Mouse (Mus musculus) midbrain, embryonic 11.5 days (tissue): ENCODE measurements around the gene Smpd1. TPM values are rescaled to one million over a fixed set of nuclear protein-coding genes. Genes with fewer than 3 reads are reported as not detected.

Experiments
- ATAC-seq: fragments of 200-750 bp; cut with Nextera tagmentation; 2 replicates; pipeline ENCODE4 v1.8.0; 2017; ENCODE audit warnings: moderate TSS enrichment, moderate library complexity; ENCODE audit not compliant: low FRiP score
- DNase-seq: peaks from one replicate; pipeline ENCODE4 v3.0.0; 2015; ENCODE audit warnings: low spot score; ENCODE audit errors: missing footprints
- H3K27ac ChIP-seq: fragments of 300-500 bp; sonication (generic); 2 replicates; pipeline ENCODE4 v1.5.1; 2014; ENCODE audit warnings: low read depth, low read length
- H3K27me3 ChIP-seq: fragments of 300-500 bp; sonication (generic); 2 replicates; pipeline ENCODE4 v1.6.1; 2014; ENCODE audit warnings: mild to moderate bottlenecking, low read length, moderate library complexity, mixed read lengths; ENCODE audit not compliant: control insufficient read depth, insufficient read depth
- H3K36me3 ChIP-seq: fragments of 300-500 bp; sonication (generic); 2 replicates; pipeline ENCODE4 v1.6.1; 2014; ENCODE audit warnings: mild to moderate bottlenecking, low read length, moderate library complexity, mixed read lengths; ENCODE audit not compliant: control insufficient read depth, insufficient read depth
- H3K4me1 ChIP-seq: fragments of 300-500 bp; sonication (generic); 2 replicates; pipeline ENCODE4 v1.6.1; 2014; ENCODE audit warnings: low read length; ENCODE audit not compliant: control insufficient read depth, insufficient read depth
- H3K4me2 ChIP-seq: fragments of 300-500 bp; sonication (generic); 2 replicates; pipeline ENCODE4 v1.6.1; 2014; ENCODE audit warnings: mild to moderate bottlenecking, moderate library complexity
- H3K4me3 ChIP-seq: fragments of 300-500 bp; sonication (generic); 2 replicates; pipeline ENCODE4 v1.5.1; 2014; ENCODE audit warnings: low read depth, low read length
- H3K9ac ChIP-seq: fragments of 300-500 bp; sonication (generic); 2 replicates; pipeline ENCODE4 v1.6.1; 2014; ENCODE audit warnings: low read length
- H3K9me3 ChIP-seq: fragments of 300-500 bp; sonication (generic); 2 replicates; pipeline ENCODE4 v1.6.1; 2016; ENCODE audit warnings: low read length; ENCODE audit not compliant: control insufficient read depth
- WGBS: fragments of 180-500 bp; shearing (Covaris S2); extraction: QIAGEN DNeasy Blood & Tissue Kit; methylation state at CpG from one replicate; pipeline ENCODE4 v1.1.7; 2014; 5-methylcytosine and 5-hydroxymethylcytosine counted together
- polyA plus RNA-seq: library from polyadenylated mRNA; unstranded; fragments of >200 nt; fragmentation: Nextera tagmentation; extraction: Ambion mirVana; gene quantifications from 2 replicates; pipeline ENCODE4 v1.2.1, GENCODE M21; 2014

Gene Smpd1
- polyA plus RNA-seq, 1 experiment from 2014 or later: 42.0 TPM

DNA sequence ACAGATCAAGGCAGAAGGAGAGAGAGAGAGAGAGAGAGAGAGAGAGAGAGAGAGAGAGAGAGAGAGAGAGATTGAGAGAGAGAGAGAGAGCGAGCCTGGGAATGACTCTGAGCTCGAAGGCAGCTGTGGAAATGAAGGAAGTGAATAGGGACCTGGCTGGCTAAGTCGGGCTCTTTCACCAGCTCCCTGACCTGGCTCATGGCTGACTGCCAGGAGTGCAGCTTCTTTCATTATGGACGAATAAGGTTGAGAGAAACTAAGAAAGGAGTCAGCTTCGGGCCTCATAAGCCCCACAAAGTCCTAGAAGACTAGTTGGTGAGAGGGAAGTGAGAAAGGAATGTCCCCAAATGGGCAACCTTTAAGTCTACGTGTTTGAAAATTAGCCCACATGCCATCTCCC, 34.0 kb upstream of the Smpd1 start:
- Histone ChIP-seq H3K9me3 (no peaks in the 10 kb centered on the region), H3K4me3 (no peak overlapping the region), H3K9ac (no peak overlapping the region), H3K36me3 (no peaks in the 10 kb centered on the region), H3K27me3 (peaks cover 28% of the 10 kb centered on the region), H3K4me2 (no peak overlapping the region), H3K4me1 (peaks cover 6% of the 10 kb centered on the region), H3K27ac (no peak overlapping the region)
- ATAC-seq (no peak), DNase-seq (no peak)
- WGBS: 53% methylated on average over 6 of the region's 6 CpGs

GRCm38 (mm10) chr7:105524222-105524621, 29.9 kb upstream of the Smpd1 start:
- ATAC-seq (no peak), DNase-seq (no peak)
- Histone ChIP-seq H3K27me3 (peaks cover 22% of the 10 kb centered on the region), H3K36me3 (no peaks in the 10 kb centered on the region), H3K4me1 (no peaks in the 10 kb centered on the region), H3K9ac (no peak overlapping the region), H3K9me3 (no peaks in the 10 kb centered on the region), H3K4me2 (no peak overlapping the region), H3K4me3 (no peak overlapping the region), H3K27ac (no peak overlapping the region)
- WGBS: 78% methylated on average over 2 of the region's 2 CpGs

- Histone ChIP-seq H3K9me3 (no peaks in the 10 kb centered on the region), H3K27me3 (peaks cover 3% of the 10 kb centered on the region; the same call in 1 of the 2 replicates), H3K36me3 (no peaks in the 10 kb centered on the region), H3K4me3 (no peak overlapping the region), H3K4me1 (no peaks in the 10 kb centered on the region), H3K27ac (no peak overlapping the region), H3K4me2 (no peak overlapping the region), H3K9ac (no peak overlapping the region)
- DNase-seq (peak; percentile 90), ATAC-seq (peak; percentile 86)
- 68% methylated on average over 1 of the region's 1 CpGs for WGBS
Observed at GRCm38 (mm10) chr7:105527306-105527937, 26.7 kb upstream of the Smpd1 start.

- Histone ChIP-seq H3K27ac (no peak overlapping the region), H3K4me3 (no peak overlapping the region), H3K27me3 (peaks cover 3% of the 10 kb centered on the region; the same call in 1 of the 2 replicates), H3K36me3 (no peaks in the 10 kb centered on the region), H3K4me1 (no peaks in the 10 kb centered on the region), H3K4me2 (no peak overlapping the region), H3K9ac (no peak overlapping the region), H3K9me3 (no peaks in the 10 kb centered on the region)
- DNase-seq (no peak), ATAC-seq (0 out of 2 replicates have a peak, but pooled peaks have one; percentile 28)
- WGBS: 84% methylated on average over 4 of the region's 4 CpGs
Observed at GRCm38 (mm10) chr7:105528094-105528493, 26.1 kb upstream of the Smpd1 start.

DNA sequence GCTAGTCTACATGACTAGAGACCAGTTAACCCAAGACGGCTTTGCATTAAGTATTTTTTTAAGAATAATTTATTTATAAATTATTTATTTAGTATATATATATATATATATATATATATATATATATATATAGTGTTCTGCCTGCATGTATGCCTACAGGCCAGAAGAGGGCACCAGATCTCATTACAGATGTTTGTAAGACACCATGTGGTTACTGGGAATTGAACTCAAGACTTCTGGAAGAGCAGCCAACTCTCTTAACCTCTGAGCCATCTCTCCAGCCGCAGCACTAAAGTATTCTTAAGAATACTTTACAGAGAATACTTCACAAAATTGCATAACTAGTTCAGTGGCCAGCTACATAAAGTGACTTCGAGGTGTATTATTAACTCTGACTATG, 20.0 kb upstream of the Smpd1 start:
- no peak overlapping the region for H3K27ac ChIP-seq
- H3K27me3 ChIP-seq: no peaks in the 10 kb centered on the region
- no peak overlapping the region for H3K9ac ChIP-seq
- H3K9me3 ChIP-seq: no peaks in the 10 kb centered on the region
- H3K4me3 ChIP-seq: no peak overlapping the region
- DNase-seq (no peak), ATAC-seq (no peak)
- no peaks in the 10 kb centered on the region for H3K36me3 ChIP-seq
- H3K4me1 ChIP-seq: no peaks in the 10 kb centered on the region
- no peak overlapping the region for H3K4me2 ChIP-seq
- WGBS: 81% methylated on average over 3 of the region's 3 CpGs

GRCm38 (mm10) chr7:105545986-105546385, 8.2 kb upstream of the Smpd1 start:
- no peak for DNase-seq
- Histone ChIP-seq H3K36me3 (no peaks in the 10 kb centered on the region), H3K9ac (no peak overlapping the region), H3K4me1 (no peaks in the 10 kb centered on the region), H3K27ac (no peak overlapping the region), H3K9me3 (no peaks in the 10 kb centered on the region), H3K4me2 (no peak overlapping the region), H3K27me3 (no peaks in the 10 kb centered on the region), H3K4me3 (no peak overlapping the region)
- 74% methylated on average over 8 of the region's 8 CpGs for WGBS
- no peak for ATAC-seq

GRCm38 (mm10) chr7:105547970-105548369, 6.2 kb upstream of the Smpd1 start:
- no peaks in the 10 kb centered on the region for H3K27me3 ChIP-seq
- no peaks in the 10 kb centered on the region for H3K4me1 ChIP-seq
- no peak overlapping the region for H3K27ac ChIP-seq
- WGBS: 84% methylated on average over 7 of the region's 7 CpGs
- H3K4me3 ChIP-seq: no peak overlapping the region
- no peaks in the 10 kb centered on the region for H3K36me3 ChIP-seq
- no peaks in the 10 kb centered on the region for H3K9me3 ChIP-seq
- H3K4me2 ChIP-seq: no peak overlapping the region
- no peak for DNase-seq
- no peak overlapping the region for H3K9ac ChIP-seq
- ATAC-seq: no peak

- H3K4me2 ChIP-seq: no peak overlapping the region
- H3K27me3 ChIP-seq: no peaks in the 10 kb centered on the region
- WGBS: 53% methylated on average over 6 of the region's 6 CpGs
- no peak overlapping the region for H3K9ac ChIP-seq
- DNase-seq: no peak
- no peak overlapping the region for H3K27ac ChIP-seq
- H3K36me3 ChIP-seq: no peaks in the 10 kb centered on the region
- no peaks in the 10 kb centered on the region for H3K9me3 ChIP-seq
- H3K4me1 ChIP-seq: no peaks in the 10 kb centered on the region
- no peak overlapping the region for H3K4me3 ChIP-seq
- no peak for ATAC-seq
Observed at GRCm38 (mm10) chr7:105549035-105549434, 5.1 kb upstream of the Smpd1 start.

DNA sequence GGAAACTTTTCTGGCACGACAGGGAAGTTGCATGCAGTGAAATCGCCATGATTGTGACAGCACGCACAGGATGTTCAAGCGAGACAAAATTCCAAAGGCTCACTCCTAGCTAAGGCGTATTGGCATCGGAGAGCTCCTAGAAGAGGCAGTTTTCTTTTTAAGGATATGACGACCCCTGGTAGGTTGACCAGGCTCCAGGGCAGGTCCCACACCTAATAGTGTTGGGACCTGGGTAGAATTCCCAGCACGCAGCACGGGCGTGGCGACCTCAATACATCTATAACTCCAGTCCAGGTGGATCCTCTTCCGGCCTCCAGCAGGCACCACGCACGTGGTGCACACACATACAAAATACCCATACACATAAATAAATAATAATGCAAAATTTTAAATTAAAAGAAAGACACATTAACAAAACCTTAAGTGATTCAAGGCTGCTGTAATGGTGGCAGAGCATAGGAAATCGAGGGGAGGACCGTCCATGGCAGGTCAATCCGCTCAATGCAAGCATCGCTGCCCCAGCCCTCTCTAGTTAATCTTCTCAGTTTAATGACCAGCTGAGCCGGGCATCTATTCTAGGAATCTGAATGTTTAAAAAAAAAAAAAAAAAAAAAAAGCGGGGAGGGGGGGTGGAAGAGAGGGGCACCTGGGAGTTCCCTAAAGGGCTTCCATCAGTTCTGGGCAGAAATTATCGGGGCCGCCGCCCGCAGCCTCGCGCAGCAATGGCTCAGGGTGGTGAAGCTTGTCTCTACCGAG, 526 bp upstream of the Smpd1 start:
- Histone ChIP-seq H3K4me3 (peak overlapping the region; percentile 57), H3K4me1 (peaks cover 7% of the 10 kb centered on the region), H3K9me3 (no peaks in the 10 kb centered on the region), H3K27me3 (no peaks in the 10 kb centered on the region), H3K27ac (no peak overlapping the region), H3K9ac (peak overlapping the region; percentile 81), H3K4me2 (peak overlapping the region; percentile 81), H3K36me3 (no peaks in the 10 kb centered on the region; the same call in 1 of the 2 replicates)
- WGBS: 30% methylated on average over 26 of the region's 27 CpGs
- ATAC-seq: peak; percentile 61
- no peak for DNase-seq
